Mouse (Mus musculus) C2C12 (cell line): ENCODE results near the gene Rab3gap2. TPM values are rescaled to one million over a fixed set of nuclear protein-coding genes. Genes with fewer than 3 reads are reported as not detected.
"Not testable (repeated sequence)": the region's sequence is repeated elsewhere in the genome, so short reads cannot be mapped to it uniquely, and the experiment has no call there.

ENCODE experiments used
- H3K27me3 ChIP-seq: one replicate; pipeline ENCODE4 v1.6.1; 2011; ENCODE audit not compliant: control insufficient read depth, insufficient read depth, insufficient read length
- H3K36me3 ChIP-seq: one replicate; pipeline ENCODE4 v1.6.1; 2011; ENCODE audit not compliant: control insufficient read depth, insufficient read depth
- H3K4me3 ChIP-seq: one replicate; pipeline ENCODE4 v1.5.1; 2011; ENCODE audit warnings: mild to moderate bottlenecking, control low read depth; ENCODE audit not compliant: poor library complexity, insufficient read depth, severe bottlenecking
- H3K79me2 ChIP-seq: one replicate; pipeline ENCODE4 v1.6.1; 2011; ENCODE audit not compliant: control insufficient read depth, insufficient read depth
- H3K79me3 ChIP-seq: one replicate; pipeline ENCODE4 v1.6.1; 2011; ENCODE audit warnings: low read depth, control low read depth
- H3ac ChIP-seq: one replicate; pipeline ENCODE3; 2011; ENCODE audit warnings: low read depth; ENCODE audit not compliant: control insufficient read depth, insufficient read length
- CEBPB ChIP-seq: IDR thresholded peaks from one replicate; pipeline ENCODE4 v1.6.1; 2011; ENCODE audit warnings: low read depth, mild to moderate bottlenecking, control low read depth, moderate library complexity
- CTCF ChIP-seq: IDR thresholded peaks from one replicate; pipeline ENCODE4 v1.5.1; 2011; ENCODE audit not compliant: control insufficient read depth, insufficient read depth, insufficient read length
- FOSL1 ChIP-seq: IDR thresholded peaks from one replicate; pipeline ENCODE4 v1.8.0; 2011; ENCODE audit warnings: mild to moderate bottlenecking, low read length; ENCODE audit not compliant: poor library complexity, insufficient read depth, severe bottlenecking
- MAX ChIP-seq: IDR thresholded peaks from one replicate; pipeline ENCODE4 v1.6.1; 2011; ENCODE audit warnings: mild to moderate bottlenecking, control low read depth
- MYOD1 ChIP-seq: IDR thresholded peaks from one replicate; pipeline ENCODE4 v1.6.1; 2011; ENCODE audit warnings: low read depth; ENCODE audit not compliant: control insufficient read depth, insufficient read length
- MYOG ChIP-seq: IDR thresholded peaks from one replicate; pipeline ENCODE4 v1.6.1; 2011; ENCODE audit not compliant: control insufficient read depth, insufficient read length; ENCODE audit errors: extremely low read depth
- USF1 ChIP-seq: IDR thresholded peaks from one replicate; pipeline ENCODE4 v1.6.1; 2011; ENCODE audit warnings: low read depth, mild to moderate bottlenecking, control low read depth, moderate library complexity
- polyA plus RNA-seq: library from polyadenylated mRNA; unstranded; fragments of >200 nt; fragmentation: generic; extraction: Trizol; gene quantifications from one replicate; pipeline ENCODE4 v1.2.1, GENCODE M21; 2012; ENCODE audit warnings: missing spikeins

The Rab3gap2 gene
- polyA plus RNA-seq, 1 experiment: 24.1 TPM

DNA sequence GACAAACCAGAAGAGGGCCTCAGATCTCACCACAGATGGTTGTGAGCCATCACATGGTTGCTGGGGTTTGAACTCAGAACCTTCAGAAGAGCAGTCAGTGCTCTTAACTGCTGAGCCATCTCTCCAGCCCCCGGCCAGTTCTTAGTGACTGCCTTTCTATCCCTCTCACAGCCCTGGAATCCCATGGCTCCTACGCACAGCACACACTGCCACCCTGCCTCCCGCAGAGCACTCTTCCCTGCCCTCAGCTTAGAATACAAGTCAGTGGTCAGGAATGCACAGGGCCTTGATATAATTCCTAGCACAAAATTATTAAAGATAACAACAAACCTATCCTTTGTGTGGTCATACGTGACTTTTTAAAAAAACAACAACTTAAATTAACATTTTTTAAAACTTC is 110.6 kb downstream of the Rab3gap2 start:
- H3K36me3 ChIP-seq: peaks cover 58% of the 10 kb centered on the region

DNA sequence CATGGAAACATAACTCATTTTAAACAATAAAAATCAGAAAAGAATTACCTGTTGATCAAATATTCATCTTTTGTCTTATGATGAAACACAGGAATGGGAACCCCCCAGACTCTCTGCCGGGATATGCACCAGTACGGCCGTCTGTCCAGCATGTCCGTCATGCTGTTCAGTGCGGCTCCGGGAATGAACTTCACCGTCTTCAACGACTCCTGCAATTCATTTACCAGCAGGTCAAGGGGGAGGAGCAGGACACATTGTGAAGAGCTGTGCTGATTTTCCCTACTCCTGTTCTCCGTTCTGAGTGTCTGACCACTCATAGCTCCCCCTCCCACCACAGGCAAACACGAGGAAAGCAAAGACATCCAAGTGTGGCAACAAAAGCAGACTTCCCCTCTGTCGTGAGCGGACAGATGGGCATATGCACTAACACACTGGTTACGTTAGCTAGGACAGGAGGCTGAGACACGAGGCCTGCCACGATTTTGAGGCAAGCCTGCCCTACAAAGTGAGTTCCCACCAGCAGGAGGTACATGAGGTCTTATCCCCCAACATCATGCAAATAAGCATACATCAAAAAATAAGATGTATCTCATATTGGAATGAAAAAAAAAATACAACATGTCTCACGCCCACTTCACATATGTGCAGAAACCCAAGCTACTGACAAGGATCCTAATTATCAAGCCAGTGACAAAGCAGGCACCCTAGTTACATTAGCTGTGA is 112.1 kb downstream of the Rab3gap2 start:
- Histone ChIP-seq H3K79me3 (peaks cover 2% of the 10 kb centered on the region), H3ac (no peak overlapping the region), H3K4me3 (no peak overlapping the region), H3K79me2 (peaks cover 7% of the 10 kb centered on the region), H3K27me3 (no peaks in the 10 kb centered on the region), H3K36me3 (peaks cover 67% of the 10 kb centered on the region)
- TF ChIP-seq CTCF (no peak), MAX (no peak), FOSL1 (no peak), MYOD1 (no peak), CEBPB (no peak), MYOG (no peak), USF1 (no peak)

More for the DNA sequence above, 110.6 kb downstream of the Rab3gap2 start:
- Histone ChIP-seq H3K79me3 (peaks cover 2% of the 10 kb centered on the region), H3K79me2 (peaks cover 7% of the 10 kb centered on the region), H3K4me3 (no peak overlapping the region), H3K27me3 (no peaks in the 10 kb centered on the region), H3ac (no peak overlapping the region)
- TF ChIP-seq CEBPB: no peak
- TF ChIP-seq MYOG: no peak
- TF ChIP-seq USF1: no peak

DNA sequence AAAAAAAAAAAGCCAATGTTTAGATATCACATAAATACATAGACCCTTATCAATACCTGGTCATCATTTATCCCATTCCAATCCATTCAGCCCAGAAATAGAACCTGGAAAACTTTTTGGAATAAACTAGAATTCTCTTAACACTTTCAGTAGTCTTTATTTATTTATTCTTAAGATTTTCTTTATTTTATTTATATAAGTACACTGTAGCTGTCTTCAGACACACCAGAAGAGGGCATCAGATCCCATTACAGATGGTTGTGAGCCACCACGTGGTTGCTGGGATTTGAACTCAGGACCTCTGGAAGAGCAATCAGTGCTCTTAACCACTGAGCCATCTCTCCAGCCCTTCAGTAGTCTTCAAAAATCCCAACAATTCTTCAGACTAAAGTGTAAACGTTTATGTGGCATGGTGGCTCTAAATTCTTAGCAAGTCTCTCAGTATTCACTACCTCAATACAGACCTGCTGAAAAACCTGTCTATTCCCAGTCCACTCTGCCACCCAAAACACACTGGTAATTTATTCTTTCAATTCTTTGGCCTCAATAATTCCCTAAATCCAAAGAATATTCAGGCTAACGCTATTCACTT is 123.9 kb downstream of the Rab3gap2 start:
- H3K79me3 ChIP-seq, H3ac ChIP-seq, H3K27me3 ChIP-seq: not testable (repeated sequence)
- Histone ChIP-seq H3K4me3 (peak overlapping the region; percentile 72), H3K79me2 (peaks cover 25% of the 10 kb centered on the region), H3K36me3 (peaks cover 46% of the 10 kb centered on the region)

DNA sequence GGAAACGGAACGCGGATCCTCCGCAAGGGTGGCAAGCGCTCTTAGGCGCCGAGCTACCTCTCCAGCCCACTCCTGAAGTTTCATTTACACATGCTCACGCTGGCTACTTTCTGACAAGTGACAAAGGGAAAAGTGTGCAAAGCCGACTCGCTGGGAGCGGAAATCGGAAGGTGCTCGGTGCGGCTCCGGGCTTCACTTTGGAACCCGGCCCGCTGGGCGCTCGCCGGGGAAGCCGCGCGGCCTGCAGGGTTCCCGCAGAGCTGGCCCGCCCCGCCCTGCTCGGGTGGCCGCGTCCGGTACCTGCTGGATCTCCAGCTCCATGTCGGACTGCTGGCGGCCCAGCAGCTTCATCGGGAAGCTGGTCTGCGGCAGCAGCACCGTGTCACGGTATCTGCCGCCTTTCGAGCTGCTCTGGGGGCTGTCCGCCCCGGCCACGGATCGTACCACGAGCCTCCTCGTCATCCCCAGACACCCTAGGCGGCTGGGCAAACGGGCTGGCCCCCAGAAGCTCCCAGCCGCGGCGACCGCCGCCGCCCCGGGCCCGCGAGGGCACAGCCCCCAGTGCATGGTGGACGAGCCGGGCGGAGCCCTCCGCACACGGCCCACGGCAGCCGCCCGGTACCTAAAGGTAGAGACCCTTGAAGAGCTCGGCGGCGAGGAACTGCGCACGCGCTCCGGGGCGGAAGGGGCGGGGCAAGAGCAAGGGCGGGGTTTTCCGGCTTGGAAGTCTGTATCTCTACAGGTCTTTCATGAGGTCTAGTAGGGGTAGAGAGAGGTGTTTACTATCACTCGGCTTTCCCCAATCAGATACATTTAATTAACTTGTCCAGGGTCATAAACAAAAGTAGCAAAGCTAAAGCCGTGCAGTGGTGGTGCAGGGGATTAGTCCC is 125.0 kb downstream of the Rab3gap2 start, which contains the start of gene Iars2:
Iars2 (minus strand) TSS at position 676 of the 890 bp plus-strand sequence.
- peaks cover 35% of the 10 kb centered on the region for H3K36me3 ChIP-seq
- H3K79me2 ChIP-seq: peaks cover 37% of the 10 kb centered on the region
- H3K27me3 ChIP-seq: no peaks in the 10 kb centered on the region
- peaks cover 19% of the 10 kb centered on the region for H3K79me3 ChIP-seq
- peak within 1 kb of the TSS; percentile 72 for H3K4me3 ChIP-seq
- TF ChIP-seq CEBPB: no peak
- peak; percentile 13 for TF ChIP-seq MAX
- peak within 1 kb of the TSS; percentile 97 for H3ac ChIP-seq

DNA sequence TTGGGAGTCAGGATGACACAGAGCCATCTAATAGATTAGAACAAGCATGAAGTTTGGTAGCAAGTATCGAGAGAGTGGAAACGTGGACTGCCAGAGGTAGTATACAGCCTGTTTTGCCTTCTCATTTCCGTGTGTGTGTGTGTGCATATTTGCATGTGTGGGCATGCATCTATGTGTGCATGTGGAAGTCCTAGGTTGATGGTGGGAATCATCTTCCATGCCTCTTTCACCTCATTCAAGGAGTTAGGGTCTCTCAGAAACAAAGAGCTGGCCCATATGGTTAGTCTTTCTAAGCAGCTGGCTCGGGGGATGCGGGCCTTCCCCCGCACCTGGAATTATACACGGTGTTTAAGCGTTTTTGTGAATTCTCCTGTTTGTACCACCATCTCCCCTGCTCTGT is 125.9 kb downstream of the Rab3gap2 start:
- no peak for TF ChIP-seq FOSL1
- no peak for TF ChIP-seq CTCF
- TF ChIP-seq MAX: no peak
- TF ChIP-seq USF1: no peak
- TF ChIP-seq MYOG: no peak
- no peak for TF ChIP-seq MYOD1

DNA sequence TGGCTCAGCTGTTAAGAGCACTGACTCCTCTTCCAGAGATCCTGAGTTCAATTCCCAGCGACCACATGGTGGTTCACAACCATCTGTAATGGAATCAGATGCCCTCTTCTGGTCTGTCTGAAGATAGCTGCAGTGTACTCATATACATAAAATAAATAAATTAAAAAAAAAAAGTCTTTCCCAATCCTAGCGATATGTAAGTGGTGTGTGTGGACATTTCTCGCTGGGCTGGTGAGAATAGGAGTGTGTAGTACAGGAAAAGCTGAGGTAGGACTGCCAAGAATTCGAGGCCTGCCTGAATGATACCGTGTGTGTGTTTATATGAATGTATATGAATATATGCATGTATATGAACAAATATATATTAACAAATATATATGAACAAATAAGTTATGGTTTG is 127.4 kb downstream of the Rab3gap2 start:
- no peak overlapping the region for H3ac ChIP-seq
- peaks cover 55% of the 10 kb centered on the region for H3K79me2 ChIP-seq
- no peak for TF ChIP-seq MYOG
- TF ChIP-seq CTCF: no peak
- TF ChIP-seq MYOD1: no peak
- no peak for TF ChIP-seq USF1
- no peak for TF ChIP-seq CEBPB
- no peak for TF ChIP-seq FOSL1
- TF ChIP-seq MAX: no peak
- H3K79me3 ChIP-seq: peaks cover 32% of the 10 kb centered on the region
- H3K36me3 ChIP-seq: peaks cover 13% of the 10 kb centered on the region
- H3K27me3 ChIP-seq: no peaks in the 10 kb centered on the region
- no peak overlapping the region for H3K4me3 ChIP-seq

More for the DNA sequence above, 125.9 kb downstream of the Rab3gap2 start:
- Histone ChIP-seq H3K79me2 (peaks cover 45% of the 10 kb centered on the region), H3K79me3 (peaks cover 27% of the 10 kb centered on the region), H3K27me3 (no peaks in the 10 kb centered on the region), H3ac (no peak overlapping the region), H3K4me3 (no peak overlapping the region), H3K36me3 (peaks cover 27% of the 10 kb centered on the region)
